Mouse (Mus musculus): ENCODE measurements around the gene Elf1.

Gene Elf1

DNA sequence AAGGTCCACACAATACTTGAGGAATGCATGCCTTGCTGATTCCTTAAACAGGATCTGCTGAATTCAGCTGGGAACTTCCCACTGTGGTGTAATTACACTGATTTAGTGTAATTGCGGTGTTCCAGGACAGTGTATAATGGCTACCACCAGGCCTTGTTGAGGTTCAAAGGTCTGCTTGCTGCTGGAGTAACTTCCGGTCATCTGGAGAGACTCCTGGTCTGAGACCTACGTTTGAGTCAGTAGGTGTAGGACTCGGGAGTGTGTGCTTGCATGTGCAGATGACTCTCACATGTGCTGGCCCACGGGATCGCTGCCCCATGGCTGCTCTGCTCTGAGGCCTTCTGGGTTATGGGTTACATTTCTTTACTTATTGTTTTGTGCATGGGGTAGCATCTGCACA, 13.4 kb downstream of the Elf1 start:
- no peak for DNase-seq

DNA sequence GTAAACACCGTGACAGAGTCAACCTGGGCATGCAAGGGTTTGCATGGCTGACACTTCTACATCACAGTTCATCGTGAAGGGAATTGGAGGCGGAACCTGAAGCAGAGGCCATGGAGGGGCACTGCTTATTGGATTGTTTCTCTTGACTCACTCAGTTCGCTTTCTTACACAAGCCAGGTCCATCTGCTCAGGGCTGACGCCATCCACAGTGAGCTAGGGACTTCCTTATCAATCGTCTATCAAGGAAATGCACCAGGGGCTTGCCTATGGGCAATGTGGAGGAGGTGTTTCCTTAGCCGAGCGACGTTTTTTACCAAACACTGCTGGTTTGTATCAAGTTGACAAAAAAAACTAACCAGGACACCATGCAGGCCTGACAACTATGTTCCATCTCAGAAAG, 18.3 kb downstream of the Elf1 start:
- DNase-seq: no peak

- DNase-seq: no peak
Measured at GRCm38 (mm10) chr14:79500756-79501155, 19.8 kb downstream of the Elf1 start.

- DNase-seq: no peak
Measured at GRCm38 (mm10) chr14:79503371-79504075, 22.5 kb downstream of the Elf1 start.

DNA sequence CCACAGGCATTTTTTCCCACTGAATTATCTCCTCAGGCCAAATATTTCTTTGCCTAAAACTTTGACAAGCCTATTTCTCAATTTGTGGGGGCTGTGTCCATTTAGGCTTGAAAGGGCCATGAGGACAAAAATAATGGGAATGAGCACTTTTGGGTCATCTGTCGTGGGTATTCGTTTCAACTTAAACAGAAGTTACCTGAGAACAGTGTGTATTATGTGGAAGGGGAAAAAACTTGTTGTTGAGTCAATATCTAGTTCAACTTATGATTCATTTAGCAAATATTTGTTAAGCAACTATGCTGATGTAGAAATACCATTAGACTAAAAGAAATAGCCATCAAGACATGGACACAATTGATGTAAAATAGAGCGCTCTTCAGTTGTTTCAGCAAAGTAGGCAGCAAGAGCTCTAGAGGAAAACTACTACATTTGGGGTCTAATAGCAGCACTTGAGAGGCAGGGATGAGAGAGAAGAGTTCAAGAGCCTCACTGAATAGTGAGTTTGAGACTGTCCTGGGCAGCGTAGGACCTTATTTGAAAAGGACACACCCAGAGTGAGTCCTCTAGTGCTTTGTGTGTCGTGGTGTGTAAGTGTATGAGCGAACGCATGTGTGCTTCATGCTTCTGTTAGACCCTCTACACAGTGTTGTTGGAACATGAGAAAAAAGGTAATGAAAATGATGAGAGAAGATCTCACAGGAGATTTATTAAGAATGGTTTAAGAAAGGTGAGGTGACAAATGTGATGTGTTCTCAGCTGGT, 23.4 kb downstream of the Elf1 start:
- DNase-seq: no peak

DNA sequence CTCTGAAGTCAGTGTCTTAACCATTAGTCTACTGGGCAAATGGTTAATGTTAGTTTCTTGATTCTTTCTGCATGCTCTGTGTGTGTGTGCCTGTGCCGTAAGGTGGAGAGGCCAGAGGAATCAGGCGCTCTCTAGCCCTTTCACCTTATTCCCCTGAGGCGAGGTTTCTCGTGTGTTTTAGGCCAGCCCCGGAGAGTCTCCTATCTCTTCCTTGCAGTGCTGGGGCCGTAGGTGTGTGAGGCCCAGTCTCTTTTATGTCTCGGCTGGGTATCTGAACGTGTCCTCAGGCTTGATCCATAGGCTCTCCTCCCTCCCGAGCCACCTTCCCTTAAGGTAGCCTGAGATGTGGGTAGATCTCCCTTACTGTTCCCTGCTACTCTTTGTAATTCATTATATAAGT, 25.2 kb downstream of the Elf1 start:
- no peak for DNase-seq

DNA sequence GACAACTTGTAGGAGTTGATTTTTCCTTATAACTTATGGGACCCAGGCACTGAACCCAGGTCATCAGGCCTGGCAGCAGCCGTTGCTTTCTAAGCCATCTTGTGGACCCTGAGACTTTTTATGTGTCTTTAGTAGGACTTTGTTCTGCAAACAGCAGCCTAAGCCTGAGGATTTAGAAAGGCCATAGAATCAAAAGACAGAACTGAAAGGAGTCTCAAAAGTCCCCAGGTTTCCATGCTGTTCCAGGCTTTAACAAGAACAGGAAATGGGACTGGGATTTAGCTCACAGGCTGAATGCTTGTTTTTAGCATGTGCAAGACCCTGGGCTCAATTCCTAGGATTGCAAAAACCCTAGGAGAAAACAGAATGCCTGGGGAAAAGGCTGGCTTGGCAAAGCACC, 26.9 kb downstream of the Elf1 start:
- DNase-seq: no peak

- no peak for DNase-seq
Measured at GRCm38 (mm10) chr14:79508662-79509305, 27.8 kb downstream of the Elf1 start.

- DNase-seq: no peak
Measured at GRCm38 (mm10) chr14:79511521-79511920, 30.5 kb downstream of the Elf1 start.

GRCm38 (mm10) chr14:79513951-79514350, 33.0 kb downstream of the Elf1 start:
- DNase-seq: peak; percentile 52

- no peak for DNase-seq
Measured at GRCm38 (mm10) chr14:79515100-79515499, 34.1 kb downstream of the Elf1 start.

DNA sequence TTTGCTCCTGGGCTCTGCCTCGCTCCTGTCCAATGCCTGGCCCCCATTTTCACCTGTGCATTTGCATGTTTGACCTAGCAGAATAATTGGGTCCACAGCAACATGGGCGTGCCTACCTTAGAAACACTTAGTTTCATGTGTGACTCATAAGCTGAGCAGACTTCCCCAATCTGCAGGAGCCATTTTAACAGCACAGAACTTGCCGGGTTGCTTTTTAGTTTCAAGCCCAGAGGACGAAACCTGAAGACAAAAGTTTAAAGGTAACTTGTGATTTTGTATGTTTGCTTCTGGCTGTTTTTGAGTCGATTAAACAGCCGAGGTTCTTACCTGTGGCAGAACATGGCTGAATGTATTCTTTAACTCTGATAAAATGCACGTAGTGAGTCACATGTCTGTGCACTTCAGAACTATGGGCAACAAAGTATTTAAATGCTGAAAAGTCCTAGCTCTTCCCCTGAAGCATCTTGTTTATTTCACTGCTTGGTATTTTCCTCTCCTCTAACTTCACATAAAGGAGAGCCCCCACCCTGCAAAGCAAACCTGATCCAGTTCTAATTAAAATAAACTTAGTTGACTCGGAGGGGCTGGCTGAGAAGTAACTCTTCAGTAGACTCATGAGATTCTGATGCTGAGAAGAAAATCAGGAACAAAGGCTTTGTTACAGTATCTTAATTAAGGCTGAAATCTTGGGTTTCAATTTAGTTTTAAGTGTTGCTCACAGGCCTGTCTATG, 34.7 kb downstream of the Elf1 start:
- peak; percentile 67 for DNase-seq

GRCm38 (mm10) chr14:79516243-79516610, 35.2 kb downstream of the Elf1 start:
- peak; percentile 44 for DNase-seq

- DNase-seq: peak; percentile 47
Measured at GRCm38 (mm10) chr14:79516751-79517150, 35.8 kb downstream of the Elf1 start.

DNA sequence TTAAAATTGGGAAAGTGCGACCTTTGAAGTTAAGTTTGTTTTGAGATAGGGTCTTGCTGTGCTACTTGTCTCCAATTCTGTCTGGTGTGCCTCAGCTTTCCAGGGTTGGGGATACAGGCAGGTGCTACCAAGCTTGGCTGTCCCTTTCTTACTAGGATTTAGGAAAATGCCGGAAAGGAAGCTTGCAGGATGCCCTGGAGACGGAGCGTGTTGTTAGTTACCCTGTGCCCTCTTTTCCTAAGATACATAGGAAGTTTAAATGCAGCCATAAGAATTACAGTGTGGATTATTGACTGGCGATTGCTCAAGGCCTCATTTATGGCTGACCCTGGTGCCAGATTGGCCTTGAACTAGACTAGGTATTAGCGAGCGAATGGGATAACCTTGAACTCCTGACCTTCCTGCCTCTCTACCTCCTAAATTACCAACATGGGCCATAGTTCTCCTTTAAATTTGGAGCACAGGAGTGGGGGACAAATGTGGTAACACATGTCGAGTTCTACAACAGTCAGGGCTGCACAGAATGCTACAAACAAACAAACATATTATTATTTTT, 36.3 kb downstream of the Elf1 start:
- peak; percentile 51 for DNase-seq

DNA sequence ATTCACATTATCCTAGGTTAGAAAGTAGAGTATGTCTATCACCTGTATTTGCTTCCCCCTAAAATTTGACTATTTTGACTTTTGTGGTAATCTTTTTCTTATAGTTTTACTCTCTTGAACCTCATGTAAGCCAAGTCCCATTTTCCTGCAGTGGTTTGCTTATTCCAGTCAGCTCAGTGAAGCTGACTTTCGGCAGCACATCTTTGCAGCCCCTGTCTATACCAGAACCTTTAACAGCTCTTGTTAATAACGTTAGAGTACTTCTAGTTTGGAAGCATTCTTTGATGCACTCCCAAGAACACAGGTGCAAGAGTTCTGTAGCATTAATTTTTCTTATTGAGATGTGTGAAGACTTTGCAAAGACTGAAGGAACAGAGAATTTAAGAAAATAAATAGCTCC, 37.1 kb downstream of the Elf1 start:
- no peak for DNase-seq

DNA sequence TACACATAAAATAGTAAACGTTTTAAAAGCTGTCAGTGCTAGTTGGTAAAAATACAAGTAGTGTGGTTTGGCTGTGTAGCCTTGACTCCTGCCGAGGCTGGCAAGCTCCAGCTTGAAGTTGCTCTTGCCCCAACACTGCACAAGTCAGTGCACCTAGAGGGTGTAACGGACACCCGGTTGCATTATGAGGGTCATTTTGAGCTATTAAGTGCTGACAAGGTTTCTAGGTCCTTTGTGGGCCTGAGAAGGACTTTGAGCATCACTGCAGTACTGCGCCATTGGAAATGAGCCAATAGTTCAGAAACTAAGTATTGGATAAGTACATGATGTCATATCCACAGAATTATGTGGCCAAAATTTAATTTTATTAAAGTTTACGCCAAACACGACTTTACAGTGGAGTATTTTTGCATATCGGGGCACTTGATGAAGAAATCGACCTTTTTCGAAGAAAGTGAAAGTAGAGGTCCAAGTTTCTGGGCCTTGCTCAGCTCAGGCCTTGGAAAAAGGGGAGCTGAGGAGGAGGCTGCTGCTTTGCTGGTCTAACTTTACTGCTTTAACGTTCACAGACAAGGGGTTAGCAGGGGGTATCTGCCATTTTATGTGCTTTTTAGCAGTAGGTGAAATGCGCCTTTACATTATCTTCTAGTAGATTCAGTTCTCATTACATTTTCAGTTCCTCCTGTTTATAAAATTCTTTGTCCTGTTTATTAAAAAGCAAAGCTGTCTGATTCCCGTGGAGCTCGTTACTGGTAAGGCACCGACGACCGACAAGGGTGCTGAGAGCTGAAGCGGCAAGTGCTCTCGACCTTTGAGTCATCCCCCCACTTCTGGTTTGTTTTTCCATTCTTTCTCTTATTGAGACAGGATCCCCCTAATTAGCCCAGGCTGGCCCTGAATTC, 38.0 kb downstream of the Elf1 start:
- DNase-seq: peak; percentile 73

- peak; percentile 66 for DNase-seq
Measured at GRCm38 (mm10) chr14:79519663-79519975, 38.6 kb downstream of the Elf1 start.

- DNase-seq: no peak
Measured at GRCm38 (mm10) chr14:79520612-79521011, 39.6 kb downstream of the Elf1 start.

- DNase-seq: peak; percentile 62
Measured at GRCm38 (mm10) chr14:79521056-79521455, 40.1 kb downstream of the Elf1 start.

DNA sequence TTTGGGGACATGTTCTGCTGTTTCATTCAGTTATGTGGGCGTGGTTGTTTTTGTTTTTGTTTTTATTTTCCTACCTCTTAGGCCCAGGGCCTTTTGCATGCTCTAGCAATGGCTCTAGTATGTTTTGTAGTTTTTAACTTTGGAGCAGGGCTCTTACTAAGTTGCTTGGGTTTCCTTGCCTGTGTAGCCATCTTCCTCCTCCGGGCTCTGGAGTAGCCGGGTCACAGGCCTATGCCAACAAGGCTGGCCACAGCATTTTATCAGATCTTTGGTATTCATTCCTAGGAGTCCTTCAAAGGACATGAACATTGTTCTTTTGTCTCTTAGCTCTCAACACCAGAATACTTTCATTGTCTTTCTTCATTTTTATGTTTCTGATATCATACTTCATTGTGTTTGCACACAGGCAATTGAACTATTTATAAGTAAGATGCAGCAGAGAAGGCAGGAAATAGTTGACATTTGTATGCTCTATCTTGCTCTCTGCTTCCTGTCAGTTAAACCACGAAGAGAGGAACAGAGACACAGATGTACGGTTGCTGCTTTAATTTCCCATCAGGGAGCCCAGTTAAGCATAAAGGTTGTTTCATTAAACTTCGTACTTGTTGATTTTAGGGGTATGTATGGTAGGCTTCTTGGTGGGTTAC, 40.6 kb downstream of the Elf1 start:
- peak; percentile 61 for DNase-seq

GRCm38 (mm10) chr14:79522387-79522786, 41.4 kb downstream of the Elf1 start:
- peak; percentile 56 for DNase-seq

Measured in thymus, postnatal 25 days (tissue).